Mouse (Mus musculus) megakaryocyte, embryonic 14.5 days (primary cell): ENCODE measurements around the gene Fam117a. TPM values are rescaled to one million over a fixed set of nuclear protein-coding genes. Genes with fewer than 3 reads are reported as not detected.

Experiments used
- H3K27me3 ChIP-seq: replicated peaks from 2 replicates; pipeline ENCODE3; 2012; ENCODE audit warnings: inconsistent platforms
- H3K36me3 ChIP-seq: replicated peaks from 2 replicates; pipeline ENCODE3; 2012; ENCODE audit warnings: low read length, inconsistent platforms, mixed read lengths
- H3K4me1 ChIP-seq: 2 replicates; pipeline ENCODE4 v1.6.1; 2012; ENCODE audit warnings: inconsistent platforms
- H3K4me3 ChIP-seq: replicated peaks from 2 replicates; pipeline ENCODE3; 2012; ENCODE audit warnings: moderate library complexity, mild to moderate bottlenecking, inconsistent platforms
- H3K9me3 ChIP-seq: 2 replicates; pipeline ENCODE4 v1.6.1; 2012; ENCODE audit warnings: inconsistent platforms
- FLI1 ChIP-seq: IDR thresholded peaks from 2 replicates; pipeline ENCODE4 v1.6.1; 2012; ENCODE audit warnings: low read length, inconsistent platforms, mixed read lengths
- GATA1 ChIP-seq: IDR thresholded peaks from 3 replicates; pipeline ENCODE4 v1.6.1; 2012; ENCODE audit warnings: mixed read lengths, low read length, inconsistent platforms, borderline replicate concordance
- polyA plus RNA-seq: library from polyadenylated mRNA; stranded (reverse); fragments of >175 nt; gene quantifications from 2 replicates; pipeline ENCODE4 v1.2.3, GENCODE M21; 2012; ENCODE audit warnings: low replicate concordance; ENCODE audit not compliant: insufficient read depth

Fam117a gene
- polyA plus RNA-seq = 42.4 and 44.8 TPM in 2 replicates

GRCm38 (mm10) chr11:95336568-95337128, at the start of gene Fam117a:
Gene Fam117a (plus strand): TSS chr11:95337018.
- Histone ChIP-seq H3K27me3 (no peaks in the 10 kb centered on the region), H3K36me3 (peaks cover 2% of the 10 kb centered on the region), H3K9me3 (no peaks in the 10 kb centered on the region), H3K4me1 (peaks cover 83% of the 10 kb centered on the region), H3K4me3 (peak within 1 kb of the TSS; percentile 95)
- TF ChIP-seq FLI1 (no peak), GATA1 (no peak)

- H3K36me3 ChIP-seq = peaks cover 87% of the 10 kb centered on the region
- H3K9me3 ChIP-seq = no peaks in the 10 kb centered on the region
- no peaks in the 10 kb centered on the region for H3K27me3 ChIP-seq
- H3K4me3 ChIP-seq = no peak overlapping the region
- TF ChIP-seq FLI1 = no peak
- H3K4me1 ChIP-seq = peaks cover 44% of the 10 kb centered on the region
These were observed 44.8 kb upstream of the Fam117a start for GRCm38 (mm10) chr11:95291998-95292397.

GRCm38 (mm10) chr11:95293017-95293624, 43.7 kb upstream of the Fam117a start:
- Histone ChIP-seq H3K27me3 (no peaks in the 10 kb centered on the region), H3K36me3 (peaks cover 85% of the 10 kb centered on the region), H3K9me3 (no peaks in the 10 kb centered on the region), H3K4me3 (no peak overlapping the region), H3K4me1 (peaks cover 53% of the 10 kb centered on the region)
- TF ChIP-seq FLI1 = no peak
- TF ChIP-seq GATA1 = no peak

GRCm38 (mm10) chr11:95295736-95296135, 41.1 kb upstream of the Fam117a start:
- H3K4me1 ChIP-seq = peaks cover 77% of the 10 kb centered on the region
- no peak for TF ChIP-seq FLI1
- TF ChIP-seq GATA1 = no peak
- H3K36me3 ChIP-seq = peaks cover 85% of the 10 kb centered on the region
- no peak overlapping the region for H3K4me3 ChIP-seq
- H3K9me3 ChIP-seq = no peaks in the 10 kb centered on the region
- H3K27me3 ChIP-seq = no peaks in the 10 kb centered on the region

GRCm38 (mm10) chr11:95298146-95298545, 38.7 kb upstream of the Fam117a start:
- Histone ChIP-seq H3K9me3 (no peaks in the 10 kb centered on the region), H3K36me3 (peaks cover 85% of the 10 kb centered on the region), H3K27me3 (no peaks in the 10 kb centered on the region), H3K4me3 (no peak overlapping the region), H3K4me1 (peaks cover 75% of the 10 kb centered on the region)
- TF ChIP-seq GATA1 = no peak
- no peak for TF ChIP-seq FLI1

GRCm38 (mm10) chr11:95299886-95300285, 36.9 kb upstream of the Fam117a start:
- no peak for TF ChIP-seq GATA1
- TF ChIP-seq FLI1 = no peak
- Histone ChIP-seq H3K4me3 (peak overlapping the region; percentile 26), H3K36me3 (peaks cover 85% of the 10 kb centered on the region), H3K4me1 (peaks cover 62% of the 10 kb centered on the region), H3K9me3 (no peaks in the 10 kb centered on the region), H3K27me3 (no peaks in the 10 kb centered on the region)

- Histone ChIP-seq H3K9me3 (no peaks in the 10 kb centered on the region), H3K27me3 (no peaks in the 10 kb centered on the region), H3K36me3 (peaks cover 94% of the 10 kb centered on the region), H3K4me3 (no peak overlapping the region), H3K4me1 (peaks cover 63% of the 10 kb centered on the region)
- TF ChIP-seq FLI1 = no peak
- TF ChIP-seq GATA1 = no peak
These were observed 35.0 kb upstream of the Fam117a start for GRCm38 (mm10) chr11:95301772-95302171.

- peaks cover 44% of the 10 kb centered on the region for H3K4me1 ChIP-seq
- H3K4me3 ChIP-seq = no peak overlapping the region
- H3K27me3 ChIP-seq = no peaks in the 10 kb centered on the region
- H3K36me3 ChIP-seq = peaks cover 67% of the 10 kb centered on the region
- no peak for TF ChIP-seq FLI1
- no peak for TF ChIP-seq GATA1
- H3K9me3 ChIP-seq = no peaks in the 10 kb centered on the region
These were observed 31.2 kb upstream of the Fam117a start for GRCm38 (mm10) chr11:95305600-95305999.

- Histone ChIP-seq H3K4me3 (peak overlapping the region; percentile 7), H3K27me3 (no peaks in the 10 kb centered on the region), H3K36me3 (peaks cover 48% of the 10 kb centered on the region), H3K9me3 (no peaks in the 10 kb centered on the region), H3K4me1 (peaks cover 35% of the 10 kb centered on the region)
- TF ChIP-seq GATA1 (no peak), FLI1 (no peak)
These were observed 29.3 kb upstream of the Fam117a start for GRCm38 (mm10) chr11:95307526-95307925.

GRCm38 (mm10) chr11:95309510-95310006, 27.3 kb upstream of the Fam117a start:
- H3K4me3 ChIP-seq = peak overlapping the region; percentile 100
- H3K4me1 ChIP-seq = peaks cover 33% of the 10 kb centered on the region
- no peaks in the 10 kb centered on the region for H3K27me3 ChIP-seq
- no peaks in the 10 kb centered on the region for H3K9me3 ChIP-seq
- no peak for TF ChIP-seq GATA1
- 0 out of 2 replicates have a peak, but pooled peaks have one; percentile 2 for TF ChIP-seq FLI1
- H3K36me3 ChIP-seq = peaks cover 27% of the 10 kb centered on the region
